Mouse (Mus musculus): ENCODE measurements at regions not wholly inside any gene's neighbourhood (a gene's known extent, or its start where the extent isn't known, plus 50 kb on each side); places are given as distances from the start of the nearest gene placed in this dataset.

- TF ChIP-seq ZC3H11A (IDR thresholded peaks at IDR 0.05; ENCODE audit: borderline replicate concordance, low read depth, low read length) = no peak
- TF ChIP-seq HCFC1 (IDR thresholded peaks at IDR 0.05; ENCODE audit: borderline replicate concordance, insufficient read depth, low read length) = no peak
- TF ChIP-seq ZNF384 (IDR thresholded peaks at IDR 0.05; ENCODE audit: low read depth, low read length) = no peak
These were observed 69.7 kb upstream of the Syt13 start for GRCm38 (mm10) chr2:92845061-92845769.

All from ES-E14 (cell line).